Mouse (Mus musculus): ENCODE measurements around the gene Col4a3. TPM values are rescaled to one million over a fixed set of nuclear protein-coding genes. Genes with fewer than 3 reads are reported as not detected.

The Col4a3 gene
- 0.59 and 0.95 TPM in 2 replicates for polyA plus RNA-seq (2015; fragmentation: Nextera tagmentation; extraction: Ambion mirVana)

DNA sequence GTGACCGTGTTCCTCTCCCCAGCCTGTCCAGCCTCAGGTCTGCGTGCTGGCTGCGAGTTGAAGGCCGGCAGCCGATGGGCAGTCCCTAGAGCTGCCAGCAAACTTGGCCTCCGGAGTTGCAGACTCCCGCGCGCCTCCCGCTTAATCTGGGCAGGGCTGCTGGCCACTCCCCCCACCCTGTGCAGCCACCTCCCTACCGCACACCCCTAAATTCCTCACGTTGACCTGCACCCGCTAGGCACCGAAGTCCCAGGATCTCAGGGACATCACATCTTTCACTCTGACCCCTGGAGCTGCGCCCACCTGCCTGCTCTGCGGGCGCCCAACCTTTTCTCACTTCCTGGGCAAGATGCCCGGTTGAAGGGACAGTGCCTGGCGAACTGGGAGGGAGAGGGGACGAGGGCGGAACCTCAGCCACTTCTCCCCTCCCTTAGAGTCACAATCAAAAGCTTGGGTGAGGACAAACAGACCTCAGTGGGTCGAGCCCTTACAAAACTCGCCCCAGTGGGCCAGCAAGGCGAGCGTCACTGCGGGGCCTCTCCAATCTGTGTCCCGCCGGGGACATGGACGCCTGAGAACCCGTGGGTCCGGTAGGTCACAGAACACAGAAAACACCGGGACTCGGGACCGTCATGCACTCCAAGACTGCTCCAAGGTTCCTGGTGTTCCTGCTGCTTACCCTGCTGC lies at the start of gene Col4a3, which contains the start of gene Col4a4:
Col4a3 (plus strand) TSS at position 209 of the 687 bp plus-strand sequence.
Col4a4 (minus strand) TSS at position 137 of the 687 bp plus-strand sequence.
- H3K4me2 ChIP-seq (ENCODE audit: low read depth, low read length): peak within 1 kb of the TSS; percentile 79
- no peaks in the 10 kb centered on the region for H3K36me3 ChIP-seq (ENCODE audit: control insufficient read depth, insufficient read depth)
- H3K9me3 ChIP-seq (replicated peaks; ENCODE audit: control insufficient read depth, low read length): no peaks in the 10 kb centered on the region
- peaks cover 14% of the 10 kb centered on the region for H3K27me3 ChIP-seq (ENCODE audit: control insufficient read depth, insufficient read depth, low read length)
- no peak within 1 kb of the TSS for H3K27ac ChIP-seq (ENCODE audit: low read length)
- peak; percentile 28 for ATAC-seq (replicated peaks; ENCODE audit: extremely low read depth, insufficient read depth, low FRiP score)
- peaks cover 5% of the 10 kb centered on the region for H3K4me1 ChIP-seq (ENCODE audit: control insufficient read depth, insufficient read depth, low read length)
- H3K4me3 ChIP-seq (ENCODE audit: low read length): peak within 1 kb of the TSS; percentile 54
- H3K9ac ChIP-seq (ENCODE audit: low read length): peak within 1 kb of the TSS; percentile 49
- WGBS: 3% methylated on average over 32 of the region's 34 CpGs

DNA sequence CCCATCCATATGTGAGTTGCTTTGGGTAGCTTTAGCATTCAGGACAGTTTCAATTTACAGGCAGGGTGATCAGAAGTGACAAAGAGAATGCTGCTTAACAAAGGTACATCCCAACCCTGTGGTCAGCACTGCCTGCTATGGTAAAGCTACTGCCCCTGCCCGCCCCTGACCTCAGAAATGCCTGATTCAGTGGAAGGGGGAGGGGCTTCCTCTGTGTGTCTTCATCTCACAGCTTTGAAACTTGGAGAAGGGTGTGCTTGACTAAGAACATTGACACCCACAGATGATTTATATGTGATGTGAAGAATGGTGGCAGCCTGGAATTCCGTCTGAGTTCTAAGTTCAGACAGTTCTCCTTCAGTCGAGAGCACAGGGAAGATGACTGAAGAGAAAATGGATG lies 48.9 kb upstream of the Col4a3 start:
- ATAC-seq (replicated peaks; ENCODE audit: extremely low read depth, insufficient read depth, low FRiP score): no peak
- WGBS: 68% methylated on average over 3 of the region's 3 CpGs

DNA sequence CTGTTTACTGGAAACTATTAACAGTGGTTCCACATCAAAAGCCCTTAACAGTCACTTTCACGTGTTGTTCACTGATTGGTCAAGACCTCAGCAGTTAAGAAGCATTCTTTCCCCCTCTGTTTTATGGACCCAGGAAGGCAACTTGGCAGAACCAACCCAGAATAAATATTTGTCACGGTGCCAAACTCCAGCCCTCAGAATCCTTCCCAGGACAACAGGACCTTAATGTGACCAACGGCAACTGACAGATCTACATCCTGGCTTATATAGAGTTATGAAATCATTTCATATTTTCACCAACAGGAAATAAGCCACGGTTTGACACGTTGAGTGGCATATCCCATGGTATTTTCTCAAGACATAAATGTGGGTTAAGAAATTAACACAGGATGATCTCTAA lies 46.7 kb upstream of the Col4a3 start:
- Histone ChIP-seq H3K27me3 (ENCODE audit: control insufficient read depth, insufficient read depth, low read length) (no peaks in the 10 kb centered on the region), H3K4me3 (ENCODE audit: low read length) (no peak overlapping the region), H3K4me2 (ENCODE audit: low read depth, low read length) (no peak overlapping the region), H3K27ac (ENCODE audit: low read length) (no peak overlapping the region), H3K9me3 (replicated peaks; ENCODE audit: control insufficient read depth, low read length) (no peaks in the 10 kb centered on the region), H3K36me3 (ENCODE audit: control insufficient read depth, insufficient read depth) (no peaks in the 10 kb centered on the region), H3K4me1 (ENCODE audit: control insufficient read depth, insufficient read depth, low read length) (0 out of 2 replicates have a peak, but pooled peaks cover 4% of the 10 kb centered on the region), H3K9ac (ENCODE audit: low read length) (no peak overlapping the region)
- WGBS: 60% methylated on average over 5 of the region's 5 CpGs
- ATAC-seq (replicated peaks; ENCODE audit: extremely low read depth, insufficient read depth, low FRiP score): no peak

More for the DNA sequence above, 48.9 kb upstream of the Col4a3 start:
- Histone ChIP-seq H3K27me3 (ENCODE audit: control insufficient read depth, insufficient read depth, low read length) (no peaks in the 10 kb centered on the region), H3K4me3 (ENCODE audit: low read length) (no peak overlapping the region), H3K27ac (ENCODE audit: low read length) (no peak overlapping the region), H3K36me3 (ENCODE audit: control insufficient read depth, insufficient read depth) (no peaks in the 10 kb centered on the region), H3K9ac (ENCODE audit: low read length) (no peak overlapping the region), H3K4me1 (ENCODE audit: control insufficient read depth, insufficient read depth, low read length) (0 out of 2 replicates have a peak, but pooled peaks cover 4% of the 10 kb centered on the region), H3K9me3 (replicated peaks; ENCODE audit: control insufficient read depth, low read length) (no peaks in the 10 kb centered on the region), H3K4me2 (ENCODE audit: low read depth, low read length) (no peak overlapping the region)

DNA sequence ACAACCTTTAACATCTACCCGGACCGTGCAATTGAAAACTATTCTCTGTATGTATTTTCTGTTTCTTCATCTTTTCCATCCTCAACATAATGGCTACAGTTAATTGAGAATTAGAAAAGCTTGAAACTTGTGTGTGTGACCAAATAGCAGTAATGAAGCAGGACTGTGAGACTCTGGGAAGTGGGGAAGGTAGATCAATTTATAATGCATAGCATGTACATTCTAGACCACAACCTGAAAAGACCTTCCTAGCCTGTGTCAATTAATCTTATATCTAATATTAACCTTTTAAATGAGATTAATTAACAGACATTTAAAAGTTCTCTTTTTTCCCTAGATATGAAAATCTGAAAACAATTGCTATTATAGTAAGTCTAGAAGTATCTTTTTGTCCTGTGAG lies 42.8 kb upstream of the Col4a3 start:
- Histone ChIP-seq H3K4me1 (ENCODE audit: control insufficient read depth, insufficient read depth, low read length) (0 out of 2 replicates have a peak, but pooled peaks cover 4% of the 10 kb centered on the region), H3K36me3 (ENCODE audit: control insufficient read depth, insufficient read depth) (no peaks in the 10 kb centered on the region), H3K27ac (ENCODE audit: low read length) (no peak overlapping the region), H3K4me2 (ENCODE audit: low read depth, low read length) (no peak overlapping the region), H3K9ac (ENCODE audit: low read length) (no peak overlapping the region), H3K4me3 (ENCODE audit: low read length) (no peak overlapping the region), H3K27me3 (ENCODE audit: control insufficient read depth, insufficient read depth, low read length) (no peaks in the 10 kb centered on the region), H3K9me3 (replicated peaks; ENCODE audit: control insufficient read depth, low read length) (no peaks in the 10 kb centered on the region)
- 90% methylated on average over 2 of the region's 2 CpGs for WGBS
- ATAC-seq (replicated peaks; ENCODE audit: extremely low read depth, insufficient read depth, low FRiP score): no peak

DNA sequence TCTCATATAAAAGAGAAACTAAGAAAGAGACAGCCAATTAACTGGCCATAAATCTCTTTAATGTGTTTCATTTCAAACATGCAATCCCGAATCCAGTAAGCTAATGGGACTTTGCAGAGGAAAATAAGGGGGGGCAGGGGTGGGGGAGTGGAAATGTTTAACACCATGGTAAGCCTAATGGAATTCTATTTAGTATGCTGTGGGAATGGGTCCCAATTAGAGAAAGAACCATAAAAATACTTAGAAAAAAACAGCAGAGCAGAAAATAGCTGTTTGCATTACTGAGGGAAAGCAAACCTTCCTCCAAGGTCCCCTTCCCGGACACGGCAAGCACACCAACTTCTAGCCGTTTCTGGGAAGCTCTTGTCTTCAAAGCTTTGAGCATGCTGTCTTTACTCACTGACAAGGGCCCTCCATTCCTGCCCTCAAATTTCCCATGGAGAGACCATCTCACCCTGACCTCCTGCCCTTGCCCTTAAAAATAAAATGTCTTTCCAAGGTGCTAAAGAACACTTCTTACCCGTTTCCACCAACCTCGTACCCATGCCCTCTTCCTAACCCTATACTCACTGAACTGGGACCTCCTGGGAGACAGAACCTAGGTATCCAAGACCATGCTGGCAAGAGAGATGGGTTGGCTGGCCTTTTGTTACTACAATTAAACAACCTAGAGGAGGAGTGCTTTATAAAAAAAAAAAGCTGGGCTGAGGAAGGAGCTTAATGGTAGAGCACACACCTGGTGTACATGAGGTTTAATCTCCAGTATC lies 42.1 kb upstream of the Col4a3 start:
- H3K4me1 ChIP-seq (ENCODE audit: control insufficient read depth, insufficient read depth, low read length): 0 out of 2 replicates have a peak, but pooled peaks cover 4% of the 10 kb centered on the region
- no peaks in the 10 kb centered on the region for H3K36me3 ChIP-seq (ENCODE audit: control insufficient read depth, insufficient read depth)
- ATAC-seq (replicated peaks; ENCODE audit: extremely low read depth, insufficient read depth, low FRiP score): no peak
- H3K4me2 ChIP-seq (ENCODE audit: low read depth, low read length): no peak overlapping the region
- no peak overlapping the region for H3K9ac ChIP-seq (ENCODE audit: low read length)
- H3K27me3 ChIP-seq (ENCODE audit: control insufficient read depth, insufficient read depth, low read length): no peaks in the 10 kb centered on the region
- H3K4me3 ChIP-seq (ENCODE audit: low read length): no peak overlapping the region
- no peaks in the 10 kb centered on the region for H3K9me3 ChIP-seq (replicated peaks; ENCODE audit: control insufficient read depth, low read length)
- 75% methylated on average over 6 of the region's 6 CpGs for whole genome bisulfite sequencing
- H3K27ac ChIP-seq (ENCODE audit: low read length): no peak overlapping the region

DNA sequence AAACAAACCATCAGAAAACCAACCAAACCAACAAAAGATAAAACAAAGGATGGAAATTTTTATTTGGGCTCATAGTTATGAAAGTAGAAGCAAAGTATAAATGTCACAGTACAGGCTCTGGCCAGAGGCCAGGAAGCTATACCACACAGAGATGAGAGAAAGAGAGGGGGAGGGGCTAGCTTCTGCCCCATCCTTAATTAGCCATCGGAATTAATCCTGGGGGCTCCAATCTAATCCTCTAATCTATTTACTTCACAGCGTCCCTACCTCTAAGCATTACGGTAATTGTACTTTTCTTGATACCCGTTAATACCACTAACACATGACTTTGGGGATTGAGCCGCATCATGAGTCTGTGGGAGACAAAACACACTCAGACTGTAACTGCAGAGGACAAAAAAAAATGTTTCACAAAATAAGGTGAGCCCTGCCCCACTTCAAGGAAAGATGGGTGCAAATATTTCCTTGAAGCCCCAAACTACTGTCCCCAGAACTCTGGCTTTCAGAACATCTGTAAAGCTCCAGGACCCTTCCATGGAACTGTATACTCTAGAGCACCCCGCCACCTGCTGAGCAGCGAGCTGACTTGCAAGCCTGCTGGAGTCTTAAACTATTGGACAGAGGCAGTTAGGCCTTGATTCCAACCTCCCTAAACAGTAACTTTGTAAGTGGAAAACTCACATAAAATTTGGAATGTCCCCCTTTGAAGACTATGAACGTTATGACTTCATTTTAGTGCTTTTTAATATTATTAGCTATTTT lies 41.3 kb upstream of the Col4a3 start:
- H3K4me1 ChIP-seq (ENCODE audit: control insufficient read depth, insufficient read depth, low read length): 0 out of 2 replicates have a peak, but pooled peaks cover 4% of the 10 kb centered on the region
- ATAC-seq (replicated peaks; ENCODE audit: extremely low read depth, insufficient read depth, low FRiP score): no peak
- WGBS: 74% methylated on average over 8 of the region's 8 CpGs

DNA sequence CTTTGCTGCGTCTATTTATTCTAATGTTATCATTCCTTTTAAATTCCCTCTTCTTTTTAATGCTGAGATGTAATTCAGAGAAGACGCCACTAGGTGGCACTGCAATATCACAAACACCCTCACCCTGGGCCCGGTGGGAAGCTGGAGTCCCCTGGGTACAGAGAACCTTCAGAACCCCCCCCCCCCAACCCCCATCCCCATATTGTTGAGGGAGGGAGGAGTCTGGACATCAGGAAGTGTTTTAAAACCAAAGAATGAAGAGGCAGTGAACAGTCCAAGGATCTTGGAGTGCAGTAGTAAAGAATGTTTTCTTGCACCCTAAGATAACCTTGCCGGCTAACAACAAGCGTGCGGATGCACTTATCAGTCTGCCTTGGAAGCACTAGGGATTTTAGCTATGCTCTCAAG lies 32.3 kb upstream of the Col4a3 start:
- no peak overlapping the region for H3K4me3 ChIP-seq (ENCODE audit: low read length)

More for the DNA sequence above, 41.3 kb upstream of the Col4a3 start:
- Histone ChIP-seq H3K4me2 (ENCODE audit: low read depth, low read length) (no peak overlapping the region), H3K36me3 (ENCODE audit: control insufficient read depth, insufficient read depth) (no peaks in the 10 kb centered on the region), H3K9ac (ENCODE audit: low read length) (no peak overlapping the region), H3K27me3 (ENCODE audit: control insufficient read depth, insufficient read depth, low read length) (no peaks in the 10 kb centered on the region), H3K4me3 (ENCODE audit: low read length) (no peak overlapping the region), H3K9me3 (replicated peaks; ENCODE audit: control insufficient read depth, low read length) (no peaks in the 10 kb centered on the region), H3K27ac (ENCODE audit: low read length) (no peak overlapping the region)

DNA sequence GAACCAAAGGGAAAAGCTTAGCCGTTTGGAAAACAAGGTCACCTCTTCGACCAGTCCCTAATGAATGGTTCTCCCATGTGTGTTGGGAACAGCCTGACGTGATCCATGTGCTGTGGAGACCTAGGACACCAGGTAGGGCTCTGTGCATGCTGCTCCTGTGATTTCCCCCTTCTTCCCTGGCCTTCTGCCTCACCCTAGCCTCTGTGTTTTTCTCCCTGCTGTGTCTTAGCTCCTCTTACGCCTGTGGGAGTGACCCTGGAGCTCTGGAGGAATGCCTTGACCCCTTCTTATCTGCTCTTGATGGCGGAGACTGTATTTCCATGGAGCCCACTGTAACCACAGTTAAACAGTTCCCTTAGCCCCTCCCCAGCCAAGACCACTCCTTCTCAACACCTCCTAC lies 31.8 kb upstream of the Col4a3 start:
- H3K9me3 ChIP-seq (replicated peaks; ENCODE audit: control insufficient read depth, low read length): no peaks in the 10 kb centered on the region
- H3K4me2 ChIP-seq (ENCODE audit: low read depth, low read length): peak overlapping the region; percentile 28; the same call in 1 of the 2 replicates
- 40% methylated on average over 5 of the region's 5 CpGs for WGBS
- peak; percentile 45; the same call in 1 of the 2 replicates for ATAC-seq (replicated peaks; ENCODE audit: extremely low read depth, insufficient read depth, low FRiP score)
- H3K27me3 ChIP-seq (ENCODE audit: control insufficient read depth, insufficient read depth, low read length): peaks cover 4% of the 10 kb centered on the region; the same call in 1 of the 2 replicates
- H3K4me3 ChIP-seq (ENCODE audit: low read length): no peak overlapping the region
- no peak overlapping the region for H3K9ac ChIP-seq (ENCODE audit: low read length)
- H3K27ac ChIP-seq (ENCODE audit: low read length): no peak overlapping the region
- peaks cover 6% of the 10 kb centered on the region; the same call in 1 of the 2 replicates for H3K4me1 ChIP-seq (ENCODE audit: control insufficient read depth, insufficient read depth, low read length)
- no peaks in the 10 kb centered on the region for H3K36me3 ChIP-seq (ENCODE audit: control insufficient read depth, insufficient read depth)

More for the DNA sequence above, 32.3 kb upstream of the Col4a3 start:
- H3K9me3 ChIP-seq (replicated peaks; ENCODE audit: control insufficient read depth, low read length): no peaks in the 10 kb centered on the region
- no peaks in the 10 kb centered on the region for H3K36me3 ChIP-seq (ENCODE audit: control insufficient read depth, insufficient read depth)
- ATAC-seq (replicated peaks; ENCODE audit: extremely low read depth, insufficient read depth, low FRiP score): peak; percentile 77
- no peak overlapping the region for H3K9ac ChIP-seq (ENCODE audit: low read length)
- H3K27ac ChIP-seq (ENCODE audit: low read length): no peak overlapping the region
- H3K27me3 ChIP-seq (ENCODE audit: control insufficient read depth, insufficient read depth, low read length): peaks cover 4% of the 10 kb centered on the region; the same call in 1 of the 2 replicates
- peak overlapping the region; percentile 28; the same call in 1 of the 2 replicates for H3K4me2 ChIP-seq (ENCODE audit: low read depth, low read length)
- 10% methylated on average over 6 of the region's 6 CpGs for WGBS
- peaks cover 6% of the 10 kb centered on the region; the same call in 1 of the 2 replicates for H3K4me1 ChIP-seq (ENCODE audit: control insufficient read depth, insufficient read depth, low read length)

All from heart, embryonic 16.5 days (tissue).